Mouse (Mus musculus): ENCODE results near the gene Mpig6b. TPM values are rescaled to one million over a fixed set of nuclear protein-coding genes. Genes with fewer than 3 reads are reported as not detected.

The Mpig6b gene
- polyA plus RNA-seq (2015; fragmentation: Nextera tagmentation; extraction: Ambion mirVana) = 0.25 and 0.31 TPM in 2 replicates

DNA sequence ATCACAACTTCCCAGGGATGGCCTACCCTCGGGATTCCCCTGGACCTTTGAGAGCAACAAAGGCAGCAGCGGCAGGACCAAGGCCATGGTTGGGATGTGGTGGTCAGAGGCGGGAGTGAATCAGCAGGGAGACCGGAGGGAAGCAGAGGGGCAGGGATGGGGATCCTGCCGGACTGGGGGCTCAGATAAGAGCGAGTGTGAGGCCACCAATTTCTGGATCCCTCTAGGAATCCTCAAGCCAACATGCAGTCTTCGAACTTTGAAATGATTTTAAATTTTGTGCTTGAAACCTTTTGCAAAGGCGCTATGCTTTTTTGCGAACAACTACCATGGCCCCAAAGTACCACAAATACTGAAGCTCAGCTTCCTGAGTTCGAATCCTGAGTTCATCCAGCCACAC lies at the start of gene Mpig6b:
TSS of gene Mpig6b (minus strand) at position 101 of the 400 bp plus-strand sequence.
- Histone ChIP-seq H3K4me1 (replicated peaks) (peaks cover 23% of the 10 kb centered on the region), H3K27me3 (peaks cover 73% of the 10 kb centered on the region), H3K9me3 (no peaks in the 10 kb centered on the region), H3K9ac (peak within 1 kb of the TSS; percentile 57), H3K4me3 (peak within 1 kb of the TSS; percentile 24), H3K27ac (no peak within 1 kb of the TSS), H3K36me3 (peaks cover 22% of the 10 kb centered on the region), H3K4me2 (peak within 1 kb of the TSS; percentile 53)
- WGBS = 47% methylated on average over 10 of the region's 10 CpGs
- no peak for ATAC-seq (ENCODE audit: low FRiP score)

DNA sequence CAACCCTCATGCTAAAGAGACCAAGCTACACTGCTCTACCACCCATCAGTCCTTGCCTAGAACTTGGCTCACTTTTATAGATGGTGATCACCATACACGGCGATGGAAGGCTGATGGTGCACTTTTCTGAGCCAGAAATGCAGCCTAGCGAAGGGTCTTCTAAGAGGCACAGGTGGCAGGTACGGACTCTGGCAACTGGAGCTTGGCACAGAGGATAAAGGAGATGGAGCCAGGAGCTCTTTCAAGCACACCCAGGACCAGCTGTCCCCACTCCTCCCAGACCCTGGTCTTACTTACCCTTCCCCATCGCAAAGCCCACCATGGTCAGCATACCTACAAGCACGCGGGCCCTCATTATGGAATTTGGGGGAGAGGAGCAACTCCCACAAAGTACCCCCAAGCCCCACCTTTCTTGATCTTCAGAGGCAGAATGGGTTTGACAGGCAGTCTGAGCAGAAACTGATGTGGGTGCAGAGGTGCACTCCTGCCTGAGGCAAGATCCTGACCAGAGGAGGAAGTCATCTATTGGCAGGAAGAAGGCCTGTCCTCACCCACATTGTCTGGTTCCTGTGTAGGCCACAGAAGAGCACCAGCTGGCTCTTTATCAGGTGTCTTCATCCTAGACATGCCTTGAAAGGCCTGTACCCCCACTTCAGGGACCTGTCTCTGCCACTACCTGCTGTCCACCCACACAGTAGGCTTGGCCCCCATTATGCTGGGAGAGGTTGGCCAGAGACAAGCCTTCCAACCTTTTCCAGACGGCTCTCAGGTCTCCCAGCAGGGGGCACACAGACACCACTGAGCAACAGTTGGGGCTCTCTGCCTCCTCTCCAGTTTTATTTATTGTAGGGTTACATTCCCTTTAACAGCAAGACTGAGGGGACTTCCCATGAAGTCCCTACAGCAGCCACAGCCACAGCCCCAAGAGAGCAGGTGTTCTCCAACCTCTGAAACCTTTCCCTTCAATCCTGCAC lies 49.3 kb upstream of the Mpig6b start, which contains the start of gene Ly6g5b:
TSS of gene Ly6g5b (minus strand) at position 383 of the 974 bp plus-strand sequence.
- no peaks in the 10 kb centered on the region for H3K27me3 ChIP-seq
- no peak within 1 kb of the TSS for H3K4me3 ChIP-seq
- H3K4me2 ChIP-seq = no peak within 1 kb of the TSS
- H3K36me3 ChIP-seq = peaks cover 53% of the 10 kb centered on the region
- no peak within 1 kb of the TSS for H3K27ac ChIP-seq
- H3K9ac ChIP-seq = no peak within 1 kb of the TSS
- H3K4me1 ChIP-seq (replicated peaks) = peaks cover 9% of the 10 kb centered on the region
- WGBS = 84% methylated on average over 8 of the region's 8 CpGs
- no peaks in the 10 kb centered on the region for H3K9me3 ChIP-seq
- no peak for ATAC-seq (ENCODE audit: low FRiP score)

DNA sequence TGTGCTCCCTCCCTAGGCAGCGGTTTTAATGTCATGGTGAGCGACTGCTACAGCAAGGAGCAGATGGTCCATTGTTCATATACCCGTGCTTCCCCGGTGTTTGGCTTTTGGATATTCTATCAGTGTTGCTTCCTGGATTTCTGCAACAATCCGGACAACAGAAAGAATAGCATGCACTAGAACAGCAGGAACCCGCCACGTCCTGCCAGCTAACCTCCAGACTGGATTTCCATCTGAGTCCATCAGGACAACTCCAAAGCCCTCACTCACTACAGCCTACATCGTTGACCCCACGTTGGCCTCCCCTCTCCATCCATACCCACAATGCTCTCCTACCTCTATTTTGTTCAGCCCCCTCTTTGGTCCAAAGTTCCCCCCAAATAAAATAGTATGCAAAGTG lies 45.8 kb upstream of the Mpig6b start:
- 79% methylated on average over 9 of the region's 9 CpGs for WGBS
- no peak overlapping the region for H3K9ac ChIP-seq
- H3K4me3 ChIP-seq = no peak overlapping the region
- H3K27me3 ChIP-seq = no peaks in the 10 kb centered on the region
- ATAC-seq (ENCODE audit: low FRiP score) = no peak
- H3K27ac ChIP-seq = no peak overlapping the region
- H3K4me2 ChIP-seq = no peak overlapping the region
- H3K36me3 ChIP-seq = peaks cover 28% of the 10 kb centered on the region
- H3K4me1 ChIP-seq (replicated peaks) = no peaks in the 10 kb centered on the region
- H3K9me3 ChIP-seq = no peaks in the 10 kb centered on the region

DNA sequence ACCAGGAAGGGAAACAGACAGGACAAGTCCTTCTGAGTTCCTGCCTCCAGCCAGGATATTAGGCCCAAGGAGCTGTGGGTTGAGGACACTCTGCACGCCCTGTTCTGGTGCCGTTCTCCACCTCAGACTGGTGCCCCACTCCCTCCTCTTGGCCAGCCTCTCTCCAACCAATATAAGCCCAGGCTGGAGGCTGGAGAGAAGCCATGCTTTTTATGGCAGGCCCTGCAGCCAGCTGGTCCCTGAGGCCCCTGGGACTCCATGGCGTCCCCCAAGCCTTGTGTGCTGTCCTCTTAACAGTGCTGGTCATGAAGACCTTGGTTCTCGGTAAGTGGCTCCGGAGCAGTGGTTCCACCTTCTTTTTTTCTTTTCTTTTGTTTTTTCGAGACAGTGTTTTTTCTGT lies 42.1 kb upstream of the Mpig6b start, which contains the start of gene Ly6g5c:
TSS of gene Ly6g5c (plus strand) at position 183 of the 400 bp plus-strand sequence.
- H3K27me3 ChIP-seq = no peaks in the 10 kb centered on the region
- H3K36me3 ChIP-seq = peaks cover 12% of the 10 kb centered on the region
- 89% methylated on average over 6 of the region's 6 CpGs for WGBS
- peaks cover 7% of the 10 kb centered on the region for H3K4me1 ChIP-seq (replicated peaks)
- H3K9me3 ChIP-seq = no peaks in the 10 kb centered on the region
- no peak within 1 kb of the TSS for H3K27ac ChIP-seq
- no peak for ATAC-seq (ENCODE audit: low FRiP score)
- no peak within 1 kb of the TSS for H3K4me3 ChIP-seq
- no peak within 1 kb of the TSS for H3K9ac ChIP-seq
- H3K4me2 ChIP-seq = no peak within 1 kb of the TSS

DNA sequence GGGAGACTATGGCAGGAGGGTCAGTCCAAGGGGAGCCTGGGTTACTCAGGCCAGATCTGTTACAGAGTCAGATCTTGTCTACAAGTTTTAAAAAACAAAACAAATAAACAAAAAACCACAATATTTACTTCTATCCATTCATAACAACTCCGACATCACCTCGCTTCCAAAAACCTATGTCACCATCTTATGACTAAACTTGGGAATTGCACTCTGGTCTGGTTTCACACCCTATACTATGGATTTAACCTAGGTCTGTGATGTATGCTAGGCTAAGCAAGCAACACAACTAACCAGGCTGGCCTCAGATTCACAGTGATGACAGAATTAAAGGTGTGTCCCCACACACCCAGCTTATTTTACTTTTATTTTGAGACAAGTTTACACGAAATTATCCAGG lies 40.5 kb upstream of the Mpig6b start:
- no peaks in the 10 kb centered on the region for H3K27me3 ChIP-seq
- WGBS = 72% methylated on average over 3 of the region's 3 CpGs
- no peaks in the 10 kb centered on the region for H3K9me3 ChIP-seq
- no peak for ATAC-seq (ENCODE audit: low FRiP score)
- H3K4me2 ChIP-seq = no peak overlapping the region
- H3K27ac ChIP-seq = no peak overlapping the region
- peaks cover 28% of the 10 kb centered on the region for H3K36me3 ChIP-seq
- 0 out of 2 replicates have a peak overlapping the region, but pooled peaks have one; percentile 65 for H3K9ac ChIP-seq
- peaks cover 7% of the 10 kb centered on the region for H3K4me1 ChIP-seq (replicated peaks)
- no peak overlapping the region for H3K4me3 ChIP-seq

DNA sequence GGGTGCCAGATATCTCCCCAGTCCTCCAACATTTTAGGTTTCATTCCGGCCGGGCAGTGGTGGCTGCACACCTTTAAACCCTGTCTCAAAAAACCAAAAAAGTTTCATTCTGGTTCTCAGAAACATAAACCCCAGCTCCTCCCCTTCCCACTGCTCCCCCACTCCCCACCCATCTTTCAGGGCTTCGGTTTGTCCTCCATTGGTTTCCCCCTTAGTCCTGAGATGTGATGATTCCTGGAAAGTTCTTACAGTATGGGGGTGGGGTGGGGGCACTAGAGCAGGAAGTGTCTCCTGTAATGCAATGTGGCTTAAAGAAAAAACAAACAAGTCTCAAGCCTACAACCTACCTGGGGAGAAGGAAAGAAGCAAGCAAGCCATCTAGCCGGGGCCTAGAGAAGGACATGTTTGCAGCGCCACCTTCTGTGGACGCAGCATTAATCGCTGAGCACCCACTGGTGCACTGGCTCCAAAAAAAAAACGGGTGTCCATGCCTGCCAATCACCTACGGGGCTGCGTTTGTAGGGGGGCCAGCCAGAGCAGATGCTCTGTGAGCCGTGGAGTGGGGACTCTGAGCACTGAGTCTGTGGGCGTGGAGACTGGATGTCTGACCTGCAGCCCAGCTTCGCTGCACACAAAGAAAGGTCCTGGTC lies 39.9 kb upstream of the Mpig6b start:
- 23% methylated on average over 13 of the region's 13 CpGs for WGBS
- no peak overlapping the region for H3K27ac ChIP-seq
- peaks cover 35% of the 10 kb centered on the region for H3K36me3 ChIP-seq
- no peaks in the 10 kb centered on the region for H3K27me3 ChIP-seq
- H3K4me1 ChIP-seq (replicated peaks) = peaks cover 7% of the 10 kb centered on the region
- H3K9ac ChIP-seq = peak overlapping the region; percentile 65
- H3K9me3 ChIP-seq = no peaks in the 10 kb centered on the region
- peak overlapping the region; percentile 11; the same call in 1 of the 2 replicates for H3K4me3 ChIP-seq
- ATAC-seq (ENCODE audit: low FRiP score) = 0 out of 2 replicates have a peak, but pooled peaks have one; percentile 24
- peak overlapping the region; percentile 39; the same call in 1 of the 2 replicates for H3K4me2 ChIP-seq

DNA sequence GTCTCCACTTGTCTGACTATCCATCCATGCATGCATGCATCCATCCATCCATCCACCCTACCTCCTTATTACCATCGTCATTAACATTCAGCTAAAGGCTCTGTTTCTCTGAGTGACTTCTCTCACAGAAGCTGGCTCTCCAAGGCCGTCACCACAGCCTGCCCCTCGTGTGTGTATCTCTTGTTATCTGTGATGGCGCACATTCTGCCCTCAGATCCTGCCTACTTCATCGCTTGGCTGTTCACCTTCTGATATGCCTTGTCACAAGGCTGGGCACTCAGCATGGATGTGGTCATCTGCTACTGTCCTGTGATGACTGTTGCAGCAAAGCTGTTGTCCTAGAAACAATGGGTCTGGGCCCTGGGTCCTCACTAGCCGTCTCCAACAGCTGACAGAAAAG lies 38.8 kb upstream of the Mpig6b start:
- ATAC-seq (ENCODE audit: low FRiP score) = no peak
- no peak overlapping the region for H3K27ac ChIP-seq
- no peak overlapping the region for H3K9ac ChIP-seq
- H3K9me3 ChIP-seq = no peaks in the 10 kb centered on the region
- 80% methylated on average over 6 of the region's 6 CpGs for WGBS
- no peak overlapping the region for H3K4me2 ChIP-seq
- no peaks in the 10 kb centered on the region for H3K27me3 ChIP-seq
- peaks cover 46% of the 10 kb centered on the region for H3K36me3 ChIP-seq
- H3K4me1 ChIP-seq (replicated peaks) = peaks cover 7% of the 10 kb centered on the region
- H3K4me3 ChIP-seq = no peak overlapping the region

DNA sequence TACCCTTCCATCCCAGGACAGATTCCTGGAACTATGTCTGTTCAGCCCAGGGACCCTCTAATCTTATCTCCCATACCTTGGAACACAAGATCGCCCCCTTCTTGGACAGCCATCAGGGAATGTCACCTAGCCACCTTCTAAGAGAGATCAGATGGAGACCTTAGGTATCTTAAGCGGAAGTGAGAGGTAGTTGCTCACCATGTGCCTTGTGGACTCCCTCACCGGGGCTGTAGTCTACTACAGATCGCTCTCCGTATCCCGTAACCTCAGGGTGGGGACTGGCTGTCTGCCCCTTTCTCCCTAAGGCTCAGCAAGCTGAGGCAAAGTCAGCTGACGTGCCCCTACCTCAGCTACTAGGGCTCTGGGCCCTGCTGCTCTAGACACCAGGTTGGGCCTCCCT lies 38.1 kb upstream of the Mpig6b start:
- Histone ChIP-seq H3K36me3 (peaks cover 52% of the 10 kb centered on the region), H3K4me3 (no peak overlapping the region), H3K9me3 (no peaks in the 10 kb centered on the region), H3K27me3 (no peaks in the 10 kb centered on the region), H3K4me1 (replicated peaks) (peaks cover 7% of the 10 kb centered on the region), H3K27ac (no peak overlapping the region), H3K9ac (0 out of 2 replicates have a peak overlapping the region, but pooled peaks have one; percentile 13), H3K4me2 (no peak overlapping the region)
- WGBS = 96% methylated on average over 7 of the region's 7 CpGs
- ATAC-seq (ENCODE audit: low FRiP score) = no peak

DNA sequence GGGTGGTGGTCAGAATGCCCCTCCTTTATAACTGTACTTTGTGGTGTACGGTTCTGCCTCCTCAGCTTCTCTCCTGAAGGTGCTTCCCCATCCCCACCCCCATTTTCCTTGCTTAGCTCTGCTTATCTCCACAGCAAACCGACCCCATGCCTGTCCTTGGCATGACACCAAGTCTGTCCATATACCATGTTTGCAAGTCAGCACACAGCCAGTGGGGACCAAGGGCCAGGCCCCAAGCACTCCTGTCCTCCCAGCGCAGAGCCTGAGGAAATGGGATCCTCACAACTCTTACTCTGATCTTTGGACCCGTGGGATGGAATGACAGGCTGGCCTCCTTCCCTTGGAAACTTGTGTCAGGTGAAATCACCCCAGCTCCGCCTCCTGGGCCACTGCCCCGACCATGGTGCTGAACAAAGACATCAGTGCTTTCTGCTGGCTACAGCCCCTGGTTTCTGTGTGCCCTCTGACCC lies 37.3 kb upstream of the Mpig6b start:
- no peak overlapping the region for H3K27ac ChIP-seq
- H3K9me3 ChIP-seq = no peaks in the 10 kb centered on the region
- H3K27me3 ChIP-seq = no peaks in the 10 kb centered on the region
- peaks cover 61% of the 10 kb centered on the region for H3K36me3 ChIP-seq
- H3K4me2 ChIP-seq = no peak overlapping the region
- H3K9ac ChIP-seq = peak overlapping the region; percentile 24; the same call in 1 of the 2 replicates
- H3K4me3 ChIP-seq = no peak overlapping the region
- peaks cover 7% of the 10 kb centered on the region for H3K4me1 ChIP-seq (replicated peaks)
- no peak for ATAC-seq (ENCODE audit: low FRiP score)
- 75% methylated on average over 6 of the region's 6 CpGs for WGBS

DNA sequence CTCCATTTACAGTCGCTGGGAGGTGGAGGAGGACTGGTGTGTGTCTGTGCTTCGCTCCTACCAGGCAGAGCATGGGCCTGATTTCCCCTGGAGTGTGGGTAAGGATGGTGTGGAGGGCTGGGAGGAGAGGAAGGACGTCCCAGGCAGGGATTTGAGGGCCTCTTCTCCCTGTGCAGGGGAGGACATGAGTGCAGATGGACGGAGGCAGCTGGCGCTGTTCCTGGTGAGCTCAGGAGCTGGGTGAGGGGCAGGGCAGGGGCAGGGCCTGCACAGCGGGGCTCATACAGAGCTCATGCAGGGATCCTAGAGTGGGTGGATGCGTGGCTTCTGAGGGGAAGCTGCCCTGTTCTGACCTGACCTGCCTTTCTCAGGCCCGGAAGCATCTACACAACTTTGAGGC lies 36.3 kb upstream of the Mpig6b start:
- 76% methylated on average over 8 of the region's 8 CpGs for WGBS
- H3K4me2 ChIP-seq = no peak overlapping the region
- H3K4me3 ChIP-seq = no peak overlapping the region
- ATAC-seq (ENCODE audit: low FRiP score) = no peak
- no peaks in the 10 kb centered on the region for H3K9me3 ChIP-seq
- peaks cover 7% of the 10 kb centered on the region for H3K4me1 ChIP-seq (replicated peaks)
- H3K27me3 ChIP-seq = no peaks in the 10 kb centered on the region
- peaks cover 70% of the 10 kb centered on the region for H3K36me3 ChIP-seq
- 0 out of 2 replicates have a peak overlapping the region, but pooled peaks have one; percentile 24 for H3K9ac ChIP-seq
- H3K27ac ChIP-seq = no peak overlapping the region

DNA sequence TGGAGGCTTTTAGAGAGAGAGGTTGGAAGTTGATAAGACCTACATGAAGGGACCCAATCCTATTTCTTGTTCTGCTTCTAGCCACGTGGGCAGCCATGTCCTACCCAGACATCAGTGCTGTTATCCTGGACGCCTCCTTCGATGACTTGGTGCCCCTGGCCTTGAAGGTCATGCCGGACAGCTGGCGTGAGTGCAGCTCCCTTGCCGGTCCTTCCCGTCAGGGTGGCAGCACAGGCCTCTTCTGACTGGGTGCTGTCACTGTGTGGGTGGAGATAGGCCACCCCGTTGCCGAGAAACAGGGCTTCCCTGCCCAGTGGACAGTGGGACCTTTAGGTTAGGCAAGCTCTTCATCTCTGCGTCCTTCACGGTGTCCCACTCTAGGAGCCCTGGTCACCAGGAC lies 35.2 kb upstream of the Mpig6b start:
- ATAC-seq (ENCODE audit: low FRiP score) = no peak
- H3K27ac ChIP-seq = no peak overlapping the region
- peaks cover 82% of the 10 kb centered on the region for H3K36me3 ChIP-seq
- H3K4me2 ChIP-seq = no peak overlapping the region
- H3K27me3 ChIP-seq = no peaks in the 10 kb centered on the region
- WGBS = 93% methylated on average over 11 of the region's 11 CpGs
- no peak overlapping the region for H3K4me3 ChIP-seq
- no peaks in the 10 kb centered on the region for H3K9me3 ChIP-seq
- H3K4me1 ChIP-seq (replicated peaks) = peaks cover 4% of the 10 kb centered on the region
- H3K9ac ChIP-seq = no peak overlapping the region

DNA sequence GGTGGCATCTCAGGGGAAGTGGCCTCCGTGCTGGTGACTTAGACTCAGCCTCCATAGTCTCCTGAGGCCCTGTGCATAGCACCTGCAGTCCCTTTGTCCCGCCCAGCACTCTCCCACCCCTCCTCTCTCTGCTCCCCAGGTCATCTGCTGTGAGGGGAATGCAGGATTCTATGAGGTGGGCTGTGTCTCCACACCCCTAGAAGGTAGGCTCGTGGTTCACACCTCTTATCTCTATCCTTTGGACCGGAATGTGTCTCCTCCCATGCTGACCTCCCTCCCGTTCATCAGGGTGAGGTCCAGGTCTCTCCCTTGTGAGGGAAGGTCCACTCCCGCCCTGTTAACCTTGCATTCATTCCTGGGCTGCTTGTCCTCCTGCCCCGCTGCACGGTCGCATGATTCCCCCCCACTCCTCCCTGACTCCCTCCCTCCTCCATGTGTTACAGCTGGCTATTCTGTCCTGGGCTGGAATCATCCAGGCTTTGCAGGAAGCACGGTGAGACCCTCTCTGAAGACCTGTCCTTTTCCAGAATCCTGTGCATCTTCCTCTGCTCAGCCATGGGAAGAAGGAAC lies 34.3 kb upstream of the Mpig6b start:
- Histone ChIP-seq H3K9me3 (no peaks in the 10 kb centered on the region), H3K4me3 (no peak overlapping the region), H3K4me1 (replicated peaks) (no peaks in the 10 kb centered on the region), H3K27ac (no peak overlapping the region), H3K4me2 (no peak overlapping the region), H3K9ac (peak overlapping the region; percentile 19; the same call in 1 of the 2 replicates), H3K27me3 (no peaks in the 10 kb centered on the region), H3K36me3 (peaks cover 90% of the 10 kb centered on the region)
- WGBS = 80% methylated on average over 10 of the region's 10 CpGs
- ATAC-seq (ENCODE audit: low FRiP score) = no peak
